Mouse (Mus musculus): Measurements from ENCODE around the gene Loxl1.

Loxl1 gene

GRCm38 (mm10) chr9:58311191-58311910, 1.6 kb downstream of the Loxl1 start:
- DNase-seq: no peak

GRCm38 (mm10) chr9:58310043-58310660, 2.8 kb downstream of the Loxl1 start:
- DNase-seq: peak in 1 of 2 experiments; percentile 37

GRCm38 (mm10) chr9:58308395-58308794, 4.6 kb downstream of the Loxl1 start:
- no peak for DNase-seq

GRCm38 (mm10) chr9:58305686-58306085, 7.3 kb downstream of the Loxl1 start:
- no peak for DNase-seq

GRCm38 (mm10) chr9:58303599-58304271, 9.3 kb downstream of the Loxl1 start:
- DNase-seq: no peak

GRCm38 (mm10) chr9:58303115-58303514, 9.9 kb downstream of the Loxl1 start:
- no peak for DNase-seq

GRCm38 (mm10) chr9:58299356-58299799, 13.6 kb downstream of the Loxl1 start:
- no peak for DNase-seq

GRCm38 (mm10) chr9:58297961-58298477, 15.0 kb downstream of the Loxl1 start:
- no peak for DNase-seq

GRCm38 (mm10) chr9:58297065-58297464, 15.9 kb downstream of the Loxl1 start:
- DNase-seq: no peak

GRCm38 (mm10) chr9:58295766-58296361, 17.1 kb downstream of the Loxl1 start:
- peak in 1 of 2 experiments; percentile 37 for DNase-seq

GRCm38 (mm10) chr9:58295345-58295744, 17.6 kb downstream of the Loxl1 start:
- DNase-seq: no peak

- no peak for DNase-seq
Measured at GRCm38 (mm10) chr9:58294527-58294926, 18.5 kb downstream of the Loxl1 start.

GRCm38 (mm10) chr9:58289901-58290300, 23.1 kb downstream of the Loxl1 start:
- DNase-seq: no peak

- DNase-seq: peak in 1 of 2 experiments; percentile 48
Measured at GRCm38 (mm10) chr9:58289090-58289489, 23.9 kb downstream of the Loxl1 start.

GRCm38 (mm10) chr9:58283431-58283830, 29.6 kb downstream of the Loxl1 start:
- no peak for DNase-seq

- peak in 1 of 2 experiments; percentile 39 for DNase-seq
Measured at GRCm38 (mm10) chr9:58281597-58281996, 31.4 kb downstream of the Loxl1 start.

GRCm38 (mm10) chr9:58280259-58281109, 32.5 kb downstream of the Loxl1 start:
- DNase-seq: peak; percentile 73 to 85

GRCm38 (mm10) chr9:58279780-58280179, 33.2 kb downstream of the Loxl1 start:
- DNase-seq: no peak

- no peak for DNase-seq
Measured at GRCm38 (mm10) chr9:58278821-58279723, 33.9 kb downstream of the Loxl1 start.

GRCm38 (mm10) chr9:58278313-58278712, 34.7 kb downstream of the Loxl1 start:
- DNase-seq: no peak

- DNase-seq: peak; percentile 60 to 73
Measured at GRCm38 (mm10) chr9:58276346-58276745, 36.6 kb downstream of the Loxl1 start.
